8 mouse cellular contexts compared by ENCODE assay signal in genomic region chr11:118326991-118327971, GRCm38 (mm10). TPM values are rescaled to one million over a fixed set of nuclear protein-coding genes. Genes with fewer than 3 reads are reported as not detected.
DNase-seq lines count a peak whose midpoint lies in the region; ATAC-seq and TF ChIP-seq lines count a peak whose summit lies in the region.

No protein-coding gene starts in this region.

- peak overlapping the region; percentile 20 for H3K4me3 ChIP-seq in embryonic facial prominence, embryonic 13.5 days
- no peak overlapping the region for H3K4me3 ChIP-seq in heart, adult 2 months
- no peak overlapping the region for H3K4me3 ChIP-seq in kidney, postnatal 0 days (replicated peaks; ENCODE audit: low read depth, low read length)
- H3K4me3 ChIP-seq in limb, embryonic 13.5 days: 0 out of 2 replicates have a peak overlapping the region, but pooled peaks have one; percentile 9

- no peak for TF ChIP-seq CTCF in heart, adult 2 months (IDR thresholded peaks at IDR 0.05)
- TF ChIP-seq CTCF in kidney, postnatal 0 days (IDR thresholded peaks at IDR 0.05; ENCODE audit: low read depth): no peak

- H3K36me3 ChIP-seq in embryonic facial prominence, embryonic 13.5 days: peaks cover 29% of the 10 kb centered on the region
- no peaks in the 10 kb centered on the region for H3K36me3 ChIP-seq in heart, adult 2 months (ENCODE audit: control insufficient read depth, insufficient read depth, low read length)
- H3K36me3 ChIP-seq in kidney, postnatal 0 days (ENCODE audit: insufficient read depth, low read length): no peaks in the 10 kb centered on the region
- peaks cover 31% of the 10 kb centered on the region for H3K36me3 ChIP-seq in limb, embryonic 13.5 days

- H3K4me1 ChIP-seq in embryonic facial prominence, embryonic 13.5 days: peaks cover 64% of the 10 kb centered on the region
- peaks cover 21% of the 10 kb centered on the region for H3K4me1 ChIP-seq in heart, adult 2 months (ENCODE audit: control insufficient read depth, insufficient read depth, low read length)
- peaks cover 9% of the 10 kb centered on the region; the same call in 1 of the 2 replicates for H3K4me1 ChIP-seq in kidney, postnatal 0 days (replicated peaks; ENCODE audit: insufficient read depth, low read length)
- H3K4me1 ChIP-seq in limb, embryonic 13.5 days: peaks cover 72% of the 10 kb centered on the region

- no peak for TF ChIP-seq POLR2A in heart, adult 2 months (IDR thresholded peaks at IDR 0.05; ENCODE audit: insufficient read depth, low read depth, low read length)

- 38% methylated on average over 24 of the region's 24 CpGs for WGBS in embryonic facial prominence, embryonic 13.5 days
- 51% methylated on average over 24 of the region's 24 CpGs for WGBS in heart, adult 2 months
- WGBS in kidney, postnatal 0 days: 51% methylated on average over 24 of the region's 24 CpGs
- 46% methylated on average over 24 of the region's 24 CpGs for WGBS in limb, embryonic 13.5 days

- H3K79me2 ChIP-seq in heart, adult 2 months (replicated peaks; ENCODE audit: control insufficient read depth, insufficient read depth, low read length): no peaks in the 10 kb centered on the region

- H3K9ac ChIP-seq in embryonic facial prominence, embryonic 13.5 days: peak overlapping the region; percentile 58
- no peak overlapping the region for H3K9ac ChIP-seq in heart, adult 2 months (ENCODE audit: low read depth, low read length)
- H3K9ac ChIP-seq in kidney, postnatal 0 days (ENCODE audit: low read depth, low read length): no peak overlapping the region
- H3K9ac ChIP-seq in limb, embryonic 13.5 days: peak overlapping the region; percentile 50

- no peak; the same call in 1 of the 2 replicates for TF ChIP-seq EP300 in heart, adult 2 months (IDR thresholded peaks at IDR 0.05; ENCODE audit: insufficient read depth, low read depth, low read length)

- ATAC-seq in embryonic facial prominence, embryonic 13.5 days (ENCODE audit: insufficient number of reproducible peaks, insufficient read depth, low FRiP score, low TSS enrichment, low read depth): peak; percentile 33
- no peak for ATAC-seq in kidney, postnatal 0 days (replicated peaks; ENCODE audit: low FRiP score, low read depth)
- peak; percentile 55 for ATAC-seq in limb, embryonic 13.5 days (ENCODE audit: low FRiP score, low read depth)

- peak overlapping the region; percentile 49 for H3K4me2 ChIP-seq in embryonic facial prominence, embryonic 13.5 days
- H3K4me2 ChIP-seq in kidney, postnatal 0 days (ENCODE audit: low read length): no peak overlapping the region
- H3K4me2 ChIP-seq in limb, embryonic 13.5 days (replicated peaks): peak overlapping the region; percentile 48

- no peaks in the 10 kb centered on the region for H3K27me3 ChIP-seq in embryonic facial prominence, embryonic 13.5 days
- no peaks in the 10 kb centered on the region for H3K27me3 ChIP-seq in heart, adult 2 months (ENCODE audit: control insufficient read depth, insufficient read depth, low read length)
- no peaks in the 10 kb centered on the region for H3K27me3 ChIP-seq in kidney, postnatal 0 days (ENCODE audit: insufficient read depth, low read length)
- no peaks in the 10 kb centered on the region for H3K27me3 ChIP-seq in limb, embryonic 13.5 days

- peak; percentile 49 for DNase-seq in urinary bladder, postnatal 25 days (ENCODE audit: low spot score)
- DNase-seq in urinary bladder, postnatal 10 days (ENCODE audit: low spot score): no peak
- DNase-seq in heart, adult 2 months: peak; percentile 70 to 84
- DNase-seq in kidney, postnatal 0 days (ENCODE audit: low spot score): peak; percentile 49
- peak; percentile 91 for DNase-seq in right cerebral cortex, adult 18-20 months
- DNase-seq in thymus, postnatal 4 days: no peak

- peak overlapping the region; percentile 95 for H3K27ac ChIP-seq in embryonic facial prominence, embryonic 13.5 days
- H3K27ac ChIP-seq in heart, adult 2 months: peak overlapping the region; percentile 61
- no peak overlapping the region for H3K27ac ChIP-seq in kidney, postnatal 0 days
- H3K27ac ChIP-seq in limb, embryonic 13.5 days: peak overlapping the region; percentile 92

- intact Hi-C loops in heart, adult 2 months (cut with DNase I): no loop called here

- 0 out of 2 replicates have a peak, but pooled peaks cover 5% of the 10 kb centered on the region for H3K9me3 ChIP-seq in embryonic facial prominence, embryonic 13.5 days
- no peaks in the 10 kb centered on the region for H3K9me3 ChIP-seq in kidney, postnatal 0 days (replicated peaks; ENCODE audit: low read length)
- 0 out of 2 replicates have a peak, but pooled peaks cover 7% of the 10 kb centered on the region for H3K9me3 ChIP-seq in limb, embryonic 13.5 days

RNA-seq across cellular contexts. Expression of gene Cep295nl, which starts 15.0 kb away (rescaled TPM):
- 0.58 and 0.74 TPM in 2 replicates for polyA plus RNA-seq in embryonic facial prominence, embryonic 13.5 days (2015; fragmentation: Nextera tagmentation; extraction: Ambion mirVana)
- under 1 TPM; 0.32 to 0.65 TPM for total RNA-seq in heart, adult 2 months (2021)
- 0.15 and 0.18 TPM in 2 replicates for polyA plus RNA-seq in heart, adult 2 months (2012; rRNA removed)
- 0.46 and 0.54 TPM in 2 replicates for polyA plus RNA-seq in kidney, postnatal 0 days (2015; fragmentation: Nextera tagmentation; extraction: Ambion mirVana)
- polyA plus RNA-seq in limb, embryonic 13.5 days (2015; fragmentation: Nextera tagmentation; extraction: Ambion mirVana): 0.55 and 0.86 TPM in 2 replicates

RNA-seq across cellular contexts. Expression of gene Timp2, which starts 28.3 kb away (rescaled TPM):
- 117 and 132 TPM in 2 replicates for polyA plus RNA-seq in embryonic facial prominence, embryonic 13.5 days (2015; fragmentation: Nextera tagmentation; extraction: Ambion mirVana)
- total RNA-seq in heart, adult 2 months (2021): 100 to 1,000 TPM in 1 of 2 experiments, 10 to 100 TPM in 1; 99.2 to 109 TPM
- polyA plus RNA-seq in heart, adult 2 months (2012; rRNA removed): 98.9 and 121 TPM in 2 replicates
- 81.0 and 88.4 TPM in 2 replicates for polyA plus RNA-seq in kidney, postnatal 0 days (2015; fragmentation: Nextera tagmentation; extraction: Ambion mirVana)
- 115 and 116 TPM in 2 replicates for polyA plus RNA-seq in limb, embryonic 13.5 days (2015; fragmentation: Nextera tagmentation; extraction: Ambion mirVana)

RNA-seq across cellular contexts. Expression of gene Usp36, which starts 37.2 kb away (rescaled TPM):
- polyA plus RNA-seq in embryonic facial prominence, embryonic 13.5 days (2015; fragmentation: Nextera tagmentation; extraction: Ambion mirVana): 22.8 and 24.0 TPM in 2 replicates
- total RNA-seq in heart, adult 2 months (2021): 10 to 100 TPM; 13.1 to 15.5 TPM
- 10.3 and 14.6 TPM in 2 replicates for polyA plus RNA-seq in heart, adult 2 months (2012; rRNA removed)
- polyA plus RNA-seq in kidney, postnatal 0 days (2015; fragmentation: Nextera tagmentation; extraction: Ambion mirVana): 10.9 and 11.9 TPM in 2 replicates
- polyA plus RNA-seq in limb, embryonic 13.5 days (2015; fragmentation: Nextera tagmentation; extraction: Ambion mirVana): 22.1 and 25.0 TPM in 2 replicates

Comparison
In these comparisons a context has a peak if more than half of its experiments do, and no peak if none do; other contexts are left out.
1. DNase-seq: peak in urinary bladder, postnatal 25 days (single experiment), heart, adult 2 months (2 of 2), kidney, postnatal 0 days (single experiment) and right cerebral cortex, adult 18-20 months (single experiment); none in urinary bladder, postnatal 10 days (single experiment) and thymus, postnatal 4 days (single experiment).
2. H3K4me3 ChIP-seq: peak in embryonic facial prominence, embryonic 13.5 days (single experiment) and limb, embryonic 13.5 days (single experiment); none in heart, adult 2 months (single experiment) and kidney, postnatal 0 days (single experiment).
3. H3K9ac ChIP-seq: peak in embryonic facial prominence, embryonic 13.5 days (single experiment) and limb, embryonic 13.5 days (single experiment); none in heart, adult 2 months (single experiment) and kidney, postnatal 0 days (single experiment).